Mouse (Mus musculus) testis, adult 2 months (tissue): ENCODE data around the gene Dcdc2b.

Source experiments
- CTCF ChIP-seq: fragments of 200-500 bp; IDR thresholded peaks from 2 replicates; pipeline ENCODE4 v1.5.1; 2012; ENCODE audit warnings: low read depth, mild to moderate bottlenecking, inconsistent platforms, low read length, moderate library complexity; ENCODE audit not compliant: control insufficient read depth, insufficient read depth, insufficient replicate concordance
- POLR2A ChIP-seq: fragments of 200-500 bp; IDR thresholded peaks from 2 replicates; pipeline ENCODE4 v1.6.1; 2012; ENCODE audit warnings: low read depth, mild to moderate bottlenecking, inconsistent platforms, low read length, moderate library complexity; ENCODE audit not compliant: control insufficient read depth

DNA sequence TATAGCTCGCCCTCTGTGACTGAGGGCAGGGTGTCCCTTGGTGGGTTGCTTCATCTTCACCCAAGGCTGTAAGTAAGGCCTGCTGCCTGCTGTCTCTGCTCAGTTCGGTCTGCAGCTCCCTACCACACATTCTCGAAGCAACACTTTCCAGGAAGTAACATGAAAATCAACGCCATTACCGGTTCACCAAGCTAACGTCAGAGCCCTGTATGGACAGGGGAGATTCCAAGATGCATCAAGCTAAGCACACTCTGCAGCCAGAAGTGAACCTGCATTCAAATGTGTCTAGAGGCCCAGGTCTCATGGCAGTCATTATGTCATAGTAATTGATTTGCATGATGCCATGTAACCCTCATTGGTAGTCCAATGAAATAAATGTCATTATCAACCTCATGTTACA lies 44.0 kb downstream of the Dcdc2b start:
- no peak for TF ChIP-seq CTCF
- no peak for TF ChIP-seq POLR2A
